Mouse (Mus musculus) C2C12 (cell line): ENCODE data around the gene Tenm2. TPM values are rescaled to one million over a fixed set of nuclear protein-coding genes. Genes with fewer than 3 reads are reported as not detected.
A peak's percentile ranks its signal among the peaks of the same experiment; 100 is the strongest.

ENCODE experiments used
- H3K27me3 ChIP-seq: one replicate; pipeline ENCODE4 v1.6.1; 2011; ENCODE audit not compliant: control insufficient read depth, insufficient read depth, insufficient read length
- H3K36me3 ChIP-seq: one replicate; pipeline ENCODE4 v1.6.1; 2011; ENCODE audit not compliant: control insufficient read depth, insufficient read depth
- H3K4me3 ChIP-seq: one replicate; pipeline ENCODE4 v1.5.1; 2011; ENCODE audit warnings: mild to moderate bottlenecking, control low read depth; ENCODE audit not compliant: poor library complexity, insufficient read depth, severe bottlenecking
- H3K79me2 ChIP-seq: one replicate; pipeline ENCODE4 v1.6.1; 2011; ENCODE audit not compliant: control insufficient read depth, insufficient read depth
- H3K79me3 ChIP-seq: one replicate; pipeline ENCODE4 v1.6.1; 2011; ENCODE audit warnings: low read depth, control low read depth
- H3ac ChIP-seq: one replicate; pipeline ENCODE3; 2011; ENCODE audit warnings: low read depth; ENCODE audit not compliant: control insufficient read depth, insufficient read length
- CEBPB ChIP-seq: IDR thresholded peaks from one replicate; pipeline ENCODE4 v1.6.1; 2011; ENCODE audit warnings: low read depth, mild to moderate bottlenecking, control low read depth, moderate library complexity
- CTCF ChIP-seq: IDR thresholded peaks from one replicate; pipeline ENCODE4 v1.5.1; 2011; ENCODE audit not compliant: control insufficient read depth, insufficient read depth, insufficient read length
- FOSL1 ChIP-seq: IDR thresholded peaks from one replicate; pipeline ENCODE4 v1.8.0; 2011; ENCODE audit warnings: mild to moderate bottlenecking, low read length; ENCODE audit not compliant: poor library complexity, insufficient read depth, severe bottlenecking
- MAX ChIP-seq: IDR thresholded peaks from one replicate; pipeline ENCODE4 v1.6.1; 2011; ENCODE audit warnings: mild to moderate bottlenecking, control low read depth
- MYOD1 ChIP-seq: IDR thresholded peaks from one replicate; pipeline ENCODE4 v1.6.1; 2011; ENCODE audit warnings: low read depth; ENCODE audit not compliant: control insufficient read depth, insufficient read length
- MYOG ChIP-seq: IDR thresholded peaks from one replicate; pipeline ENCODE4 v1.6.1; 2011; ENCODE audit not compliant: control insufficient read depth, insufficient read length; ENCODE audit errors: extremely low read depth
- USF1 ChIP-seq: IDR thresholded peaks from one replicate; pipeline ENCODE4 v1.6.1; 2011; ENCODE audit warnings: low read depth, mild to moderate bottlenecking, control low read depth, moderate library complexity
- polyA plus RNA-seq: library from polyadenylated mRNA; unstranded; fragments of >200 nt; fragmentation: generic; extraction: Trizol; gene quantifications from one replicate; pipeline ENCODE4 v1.2.1, GENCODE M21; 2012; ENCODE audit warnings: missing spikeins

Gene Tenm2
- polyA plus RNA-seq, 1 experiment = not detected

DNA sequence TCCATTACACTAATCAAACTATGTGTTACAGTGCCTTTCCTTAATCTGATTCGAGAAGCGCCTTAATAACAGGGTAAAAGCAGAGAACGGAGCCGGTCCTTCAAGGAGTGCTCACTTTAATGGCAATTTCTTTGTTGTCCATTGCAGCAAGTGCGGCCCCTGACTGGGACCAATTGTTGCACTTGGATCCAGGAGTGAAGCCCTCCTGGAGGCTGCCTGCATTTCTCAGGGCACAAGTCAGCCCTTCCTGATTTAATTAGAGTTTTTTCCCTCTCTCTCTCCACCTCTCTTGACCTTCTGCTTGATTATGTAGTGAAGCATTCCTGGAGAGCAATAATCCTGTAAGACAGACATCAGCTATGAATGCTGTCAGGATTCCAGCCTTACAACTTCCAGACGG, 794.0 kb downstream of the Tenm2 start:
- no peak for TF ChIP-seq CTCF
- Histone ChIP-seq H3K79me2 (no peaks in the 10 kb centered on the region), H3K36me3 (no peaks in the 10 kb centered on the region)

DNA sequence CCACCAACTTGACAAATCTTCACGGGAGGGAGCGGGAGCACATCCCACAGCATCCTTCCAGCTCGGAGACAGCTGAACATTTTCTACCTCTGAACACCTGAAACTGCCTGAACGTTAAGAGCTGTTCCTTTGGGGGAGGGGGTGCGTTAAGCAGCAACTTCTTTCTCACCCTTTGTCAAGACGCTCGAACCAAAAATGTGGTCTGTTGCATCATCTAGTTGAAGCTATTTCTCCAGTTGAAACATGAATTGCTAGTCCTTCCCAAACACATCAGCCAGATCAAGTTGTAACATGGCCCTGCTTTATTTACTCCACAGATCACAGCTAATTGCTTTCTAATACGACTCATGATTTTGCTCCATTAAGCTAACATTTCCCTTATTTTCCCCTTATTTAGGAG, 799.5 kb downstream of the Tenm2 start:
- no peaks in the 10 kb centered on the region for H3K27me3 ChIP-seq
- H3ac ChIP-seq = no peak overlapping the region
- TF ChIP-seq MAX = no peak
- no peaks in the 10 kb centered on the region for H3K79me2 ChIP-seq
- H3K79me3 ChIP-seq = no peaks in the 10 kb centered on the region
- H3K36me3 ChIP-seq = no peaks in the 10 kb centered on the region
- H3K4me3 ChIP-seq = no peak overlapping the region

More for the DNA sequence above, 794.0 kb downstream of the Tenm2 start:
- Histone ChIP-seq H3K27me3 (no peaks in the 10 kb centered on the region), H3K79me3 (no peaks in the 10 kb centered on the region), H3K4me3 (no peak overlapping the region), H3ac (no peak overlapping the region)

DNA sequence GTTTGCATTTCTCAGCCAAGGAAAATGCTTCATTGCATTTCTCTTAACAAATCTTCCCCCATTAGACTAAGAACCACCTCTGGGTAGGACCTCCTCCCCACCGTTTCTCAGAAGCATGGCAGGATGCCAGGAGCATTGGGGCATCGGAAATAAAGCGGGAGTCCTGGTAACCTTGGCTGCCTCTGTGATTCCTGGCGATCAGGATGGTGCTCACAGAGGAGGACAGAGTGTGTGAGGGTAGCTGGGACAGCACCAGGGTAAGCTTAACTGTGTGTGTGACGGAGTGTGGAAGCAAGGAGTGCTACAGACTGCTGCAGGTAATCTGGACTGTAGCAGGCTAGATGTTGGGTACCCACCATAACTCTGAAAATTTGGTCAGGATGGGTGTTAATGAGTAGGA, 806.8 kb downstream of the Tenm2 start:
- TF ChIP-seq MAX (no peak), MYOD1 (no peak), CEBPB (no peak), MYOG (no peak), CTCF (no peak), FOSL1 (no peak), USF1 (no peak)
- no peak overlapping the region for H3K4me3 ChIP-seq
- H3ac ChIP-seq = no peak overlapping the region
- H3K79me2 ChIP-seq = no peaks in the 10 kb centered on the region
- H3K36me3 ChIP-seq = no peaks in the 10 kb centered on the region
- no peaks in the 10 kb centered on the region for H3K79me3 ChIP-seq
- H3K27me3 ChIP-seq = no peaks in the 10 kb centered on the region

DNA sequence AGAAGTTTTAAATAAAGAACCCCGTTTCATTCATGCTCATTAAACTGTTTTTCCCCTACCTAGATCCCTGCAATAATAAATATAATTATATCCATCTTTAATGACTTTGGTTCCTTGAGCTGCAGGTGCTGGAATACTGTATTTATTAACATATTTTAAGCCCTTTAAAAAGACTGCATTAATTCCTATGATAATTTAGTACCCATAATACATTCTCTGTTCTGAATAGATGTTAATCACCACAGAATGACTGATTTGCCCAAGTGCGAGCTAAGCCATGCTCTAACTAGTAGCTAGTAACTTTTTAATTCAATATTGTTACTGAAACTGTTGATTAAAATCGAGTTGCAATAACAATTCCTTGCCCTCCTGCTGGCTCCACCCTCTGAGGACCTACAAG, 810.8 kb downstream of the Tenm2 start:
- H3ac ChIP-seq = no peak overlapping the region
- no peaks in the 10 kb centered on the region for H3K36me3 ChIP-seq
- H3K4me3 ChIP-seq = no peak overlapping the region
- no peaks in the 10 kb centered on the region for H3K79me3 ChIP-seq
- no peaks in the 10 kb centered on the region for H3K79me2 ChIP-seq
- TF ChIP-seq MAX = no peak
- TF ChIP-seq FOSL1 = no peak
- no peak for TF ChIP-seq USF1
- TF ChIP-seq MYOG = no peak
- TF ChIP-seq MYOD1 = no peak
- TF ChIP-seq CEBPB = no peak
- no peak for TF ChIP-seq CTCF
- no peaks in the 10 kb centered on the region for H3K27me3 ChIP-seq

DNA sequence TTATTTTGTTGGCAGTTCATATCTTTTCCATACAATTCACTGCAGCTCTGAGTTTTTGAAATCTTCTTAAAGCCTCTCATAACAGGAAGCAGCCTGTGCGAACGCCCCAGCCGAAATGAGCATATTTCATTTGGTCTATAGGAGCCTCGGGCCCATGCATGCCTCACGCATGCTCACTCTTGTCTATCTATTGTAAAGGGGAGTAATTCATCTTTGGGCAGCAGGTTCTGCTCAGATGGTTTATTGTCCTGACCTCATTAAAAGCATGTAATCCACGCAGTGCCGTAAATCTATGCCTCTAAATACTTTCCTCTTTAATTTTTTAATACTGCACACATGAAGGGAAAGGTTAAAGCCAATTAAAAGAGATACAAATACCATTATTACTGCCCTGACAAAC, 815.7 kb downstream of the Tenm2 start:
- Histone ChIP-seq H3ac (no peak overlapping the region), H3K79me3 (no peaks in the 10 kb centered on the region), H3K27me3 (no peaks in the 10 kb centered on the region), H3K4me3 (no peak overlapping the region), H3K79me2 (no peaks in the 10 kb centered on the region), H3K36me3 (no peaks in the 10 kb centered on the region)
- TF ChIP-seq MAX (no peak), CTCF (no peak), USF1 (no peak), FOSL1 (no peak)

DNA sequence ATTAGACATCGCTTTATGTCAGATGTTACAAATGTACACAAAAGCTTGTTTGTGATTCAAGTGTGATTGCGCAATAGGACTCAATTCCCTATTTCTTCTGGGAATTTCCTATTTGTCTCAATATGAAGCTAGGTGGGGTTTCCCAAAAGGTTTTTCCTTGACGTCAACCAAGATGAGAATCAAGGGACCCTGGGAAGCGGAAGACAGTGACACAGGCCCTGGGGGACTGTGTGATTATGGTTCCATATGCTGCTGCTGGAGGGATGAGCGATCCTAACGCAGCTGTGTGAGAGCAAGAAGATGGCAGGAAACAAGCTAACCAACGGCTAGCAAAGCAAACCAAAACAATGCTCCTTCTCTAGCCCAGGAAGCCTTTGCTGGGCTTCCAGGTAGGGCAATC, 820.5 kb downstream of the Tenm2 start:
- H3K36me3 ChIP-seq = no peaks in the 10 kb centered on the region
- H3K27me3 ChIP-seq = no peaks in the 10 kb centered on the region
- no peaks in the 10 kb centered on the region for H3K79me2 ChIP-seq
- no peak for TF ChIP-seq MYOG
- TF ChIP-seq CEBPB = peak; percentile 83
- TF ChIP-seq MYOD1 = no peak
- no peak for TF ChIP-seq USF1
- no peak for TF ChIP-seq FOSL1
- no peaks in the 10 kb centered on the region for H3K79me3 ChIP-seq
- H3K4me3 ChIP-seq = no peak overlapping the region
- no peak overlapping the region for H3ac ChIP-seq
